Mouse (Mus musculus): ENCODE results near the gene Map3k13. TPM values are rescaled to one million over a fixed set of nuclear protein-coding genes. Genes with fewer than 3 reads are reported as not detected.

The Map3k13 gene
- polyA plus RNA-seq, 1 experiment from 2014 or later = 3.5 TPM

- Histone ChIP-seq H3K27ac (ENCODE audit: low read depth, low read length) (no peak overlapping the region), H3K27me3 (ENCODE audit: control insufficient read depth, insufficient read depth, low read length) (no peaks in the 10 kb centered on the region), H3K4me2 (ENCODE audit: low read depth, low read length, severe bottlenecking) (peak overlapping the region; percentile 35), H3K4me1 (replicated peaks; ENCODE audit: control insufficient read depth, insufficient read depth, low read length) (no peaks in the 10 kb centered on the region), H3K9me3 (ENCODE audit: control insufficient read depth, low read length) (no peaks in the 10 kb centered on the region), H3K36me3 (ENCODE audit: control insufficient read depth, insufficient read depth, low read length) (no peaks in the 10 kb centered on the region), H3K4me3 (ENCODE audit: low read depth, low read length) (no peak overlapping the region), H3K9ac (ENCODE audit: low read length) (no peak overlapping the region)
- WGBS = under 1% methylated on average over 16 of the region's 16 CpGs
- ATAC-seq (replicated peaks; ENCODE audit: low FRiP score) (no peak), DNase-seq (ENCODE audit: low spot score) (no peak)
These were observed 182.1 kb downstream of the Map3k13 start for GRCm38 (mm10) chr16:21976203-21976602.

DNA sequence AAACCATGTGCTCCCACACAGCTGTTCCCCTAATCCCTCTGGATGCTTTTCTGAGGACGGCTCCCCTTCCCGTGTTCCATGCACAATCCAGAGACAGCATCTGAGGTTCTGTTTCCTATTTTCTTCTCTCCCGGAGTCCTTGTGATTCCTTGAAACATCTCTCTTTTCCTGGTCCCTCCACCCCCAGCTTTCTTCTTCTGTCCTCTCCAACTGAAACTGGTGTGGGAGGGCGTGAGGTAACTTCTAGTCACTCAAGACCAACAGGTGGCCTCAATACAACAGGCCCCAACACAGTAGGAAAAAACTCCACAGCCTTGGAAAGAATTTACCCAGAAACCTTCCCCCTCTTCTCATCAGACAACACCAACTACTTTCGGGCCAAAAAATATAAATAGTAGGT lies 183.2 kb downstream of the Map3k13 start:
- WGBS = 78% methylated on average over 5 of the region's 5 CpGs
- H3K36me3 ChIP-seq (ENCODE audit: control insufficient read depth, insufficient read depth, low read length) = no peaks in the 10 kb centered on the region
- H3K4me1 ChIP-seq (replicated peaks; ENCODE audit: control insufficient read depth, insufficient read depth, low read length) = no peaks in the 10 kb centered on the region
- H3K9me3 ChIP-seq (ENCODE audit: control insufficient read depth, low read length) = no peaks in the 10 kb centered on the region
- H3K27me3 ChIP-seq (ENCODE audit: control insufficient read depth, insufficient read depth, low read length) = no peaks in the 10 kb centered on the region
- no peak overlapping the region for H3K4me3 ChIP-seq (ENCODE audit: low read depth, low read length)
- no peak overlapping the region for H3K4me2 ChIP-seq (ENCODE audit: low read depth, low read length, severe bottlenecking)
- DNase-seq (ENCODE audit: low spot score) (no peak), ATAC-seq (replicated peaks; ENCODE audit: low FRiP score) (no peak)
- H3K27ac ChIP-seq (ENCODE audit: low read depth, low read length) = no peak overlapping the region
- no peak overlapping the region for H3K9ac ChIP-seq (ENCODE audit: low read length)

Other genes starting within 250 kb of the Map3k13 start
- 43.5 and 45.6 TPM in 2 replicates for gene 2510009E07Rik, start 99.7 kb upstream of the Map3k13 start, polyA plus RNA-seq (2014; fragmentation: Nextera tagmentation; extraction: Ambion mirVana)
- 1.5 and 2.1 TPM in 2 replicates for gene Ehhadh, start 6.5 kb upstream of the Map3k13 start, polyA plus RNA-seq (2014; fragmentation: Nextera tagmentation; extraction: Ambion mirVana)
- gene Tmem41a, start 153.2 kb downstream of the Map3k13 start, polyA plus RNA-seq (2014; fragmentation: Nextera tagmentation; extraction: Ambion mirVana) = 28.5 and 31.9 TPM in 2 replicates
- gene Liph, start 201.3 kb downstream of the Map3k13 start, polyA plus RNA-seq (2014; fragmentation: Nextera tagmentation; extraction: Ambion mirVana) = 0.16 and 0.39 TPM in 2 replicates
- 65.8 and 75.7 TPM in 2 replicates for gene Senp2, start 215.1 kb downstream of the Map3k13 start, polyA plus RNA-seq (2014; fragmentation: Nextera tagmentation; extraction: Ambion mirVana)